In the genomic region with DNA sequence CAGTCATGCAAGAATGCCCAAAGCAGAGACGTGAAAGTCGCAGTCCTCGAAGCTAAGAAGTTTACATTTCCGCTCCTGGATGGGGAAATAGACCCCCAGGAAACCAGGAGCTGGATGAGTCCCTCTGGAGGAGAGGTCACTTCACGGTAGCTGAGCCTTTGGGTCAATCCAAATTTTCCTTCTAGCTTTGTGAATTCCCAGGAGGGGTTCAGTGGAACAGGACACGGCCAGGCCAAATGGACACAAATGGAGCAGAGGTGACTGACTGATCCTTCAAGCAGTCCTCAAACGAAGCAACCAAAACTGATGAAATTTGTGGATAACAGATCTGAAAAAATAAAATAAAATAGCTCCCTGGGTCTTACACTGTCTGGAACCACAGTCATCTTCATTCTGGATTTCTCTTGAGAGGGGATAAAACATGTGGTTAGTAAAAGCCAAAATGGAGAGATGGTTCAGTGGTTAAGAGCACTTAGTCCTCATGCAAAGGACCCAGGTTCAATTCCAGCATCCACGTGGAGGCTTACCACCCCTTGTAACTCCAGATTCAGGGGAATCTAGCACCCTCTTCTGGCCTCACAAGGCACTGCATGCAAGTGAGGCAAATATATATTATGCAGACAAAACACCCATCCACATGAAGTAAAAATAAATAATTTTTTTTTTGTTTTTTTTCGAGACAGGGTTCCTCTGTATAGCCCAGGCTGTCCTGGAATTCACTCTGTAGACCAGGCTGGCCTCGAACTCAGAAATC, we compare ENCODE assay signal across 8 mouse cellular contexts. TPM values are rescaled to one million over a fixed set of nuclear protein-coding genes. Genes with fewer than 3 reads are reported as not detected.
DNase-seq lines count a peak whose midpoint lies in the region; ATAC-seq and TF ChIP-seq lines count a peak whose summit lies in the region.

No protein-coding gene starts in this region.

- peak; percentile 50 for ATAC-seq in granulocyte monocyte progenitor cell, adult 5-6 weeks (replicated peaks; ENCODE audit: poor library complexity, severe bottlenecking)
- peak; percentile 53; the same call in 1 of the 2 replicates for ATAC-seq in neutrophil, adult 5-6 weeks (ENCODE audit: extremely low read depth, insufficient number of reproducible peaks, low FRiP score, poor library complexity, severe bottlenecking)

- peak; percentile 75 for TF ChIP-seq CTCF in gastrocnemius, adult 2 months (IDR thresholded peaks at IDR 0.05)

- peak; percentile 63 for DNase-seq in gastrocnemius, adult 2 months
- no peak for DNase-seq in gastrocnemius, postnatal 25 days
- peak; percentile 59 for DNase-seq in 3T3-L1 (ENCODE audit: low read depth, low spot score)
- peak; percentile 85 for DNase-seq in R1 (ENCODE audit: low read depth, low spot score)
- DNase-seq in right cerebral cortex, postnatal 14 days, result no peak
- DNase-seq in right cerebral cortex, postnatal 25 days, result no peak

- H3K4me3 ChIP-seq in gastrocnemius, adult 2 months, result no peak overlapping the region

- intact Hi-C loops in gastrocnemius, adult 2 months (cut with DNase I), result loop anchor here (2.0 kb wide), 1 partner anchor 14 kb away; no protein-coding TSS in a partner anchor

- H3K27ac ChIP-seq in gastrocnemius, adult 2 months, result peak overlapping the region; percentile 87

RNA-seq across cellular contexts. Expression of gene Nicn1, which starts 11.4 kb away (rescaled TPM):
- total RNA-seq in gastrocnemius, adult 2 months (2021), result 10 to 100 TPM in 1 of 2 experiments, 1 to 10 TPM in 1; 9.3 to 11.9 TPM
- 10 to 100 TPM in 1 of 2 experiments, 1 to 10 TPM in 1; 8.2 to 12.1 TPM for total RNA-seq in gastrocnemius, postnatal 25 days (2021)
- total RNA-seq in granulocyte monocyte progenitor cell, adult 5-6 weeks (2014; fragmentation: Nextera tagmentation), result 8.7 and 9.8 TPM in 2 replicates
- total RNA-seq in granulocyte monocyte progenitor cell, adult 5-6 weeks (2017), result 5.2 and 10.7 TPM in 2 replicates
- total RNA-seq in neutrophil, adult 5-6 weeks (2017), result 4.3 and 4.4 TPM in 2 replicates

RNA-seq across cellular contexts. Expression of gene Dag1, which starts 15.1 kb away (rescaled TPM):
- 100 to 1,000 TPM; 170 to 229 TPM for total RNA-seq in gastrocnemius, adult 2 months (2021)
- total RNA-seq in gastrocnemius, postnatal 25 days (2021), result 100 to 1,000 TPM; 169 to 183 TPM
- total RNA-seq in granulocyte monocyte progenitor cell, adult 5-6 weeks (2014; fragmentation: Nextera tagmentation), result 12.5 and 20.8 TPM in 2 replicates
- total RNA-seq in granulocyte monocyte progenitor cell, adult 5-6 weeks (2017), result 3.3 and 4.6 TPM in 2 replicates
- total RNA-seq in neutrophil, adult 5-6 weeks (2017), result 12.2 and 13.9 TPM in 2 replicates

RNA-seq across cellular contexts. Expression of gene Amt, which starts 17.8 kb away (rescaled TPM):
- 1 to 10 TPM; 1.0 to 1.4 TPM for total RNA-seq in gastrocnemius, adult 2 months (2021)
- total RNA-seq in gastrocnemius, postnatal 25 days (2021), result 1 to 10 TPM; 1.6 to 1.8 TPM
- total RNA-seq in granulocyte monocyte progenitor cell, adult 5-6 weeks (2014; fragmentation: Nextera tagmentation), result 0.19 and 0.70 TPM in 2 replicates
- 1.8 TPM in 1 of 2 replicates, not detected in the other for total RNA-seq in granulocyte monocyte progenitor cell, adult 5-6 weeks (2017)
- 5.6 and 7.8 TPM in 2 replicates for total RNA-seq in neutrophil, adult 5-6 weeks (2017)

RNA-seq across cellular contexts. Expression of gene Rhoa, which starts 27.1 kb away (rescaled TPM):
- 100 to 1,000 TPM in 1 of 2 experiments, 10 to 100 TPM in 1; 95.0 to 122 TPM for total RNA-seq in gastrocnemius, adult 2 months (2021)
- 100 to 1,000 TPM; 104 to 120 TPM for total RNA-seq in gastrocnemius, postnatal 25 days (2021)
- 256 and 296 TPM in 2 replicates for total RNA-seq in granulocyte monocyte progenitor cell, adult 5-6 weeks (2014; fragmentation: Nextera tagmentation)
- total RNA-seq in granulocyte monocyte progenitor cell, adult 5-6 weeks (2017), result 242 and 247 TPM in 2 replicates
- 487 and 547 TPM in 2 replicates for total RNA-seq in neutrophil, adult 5-6 weeks (2017)

RNA-seq across cellular contexts. Expression of gene Tcta, which starts 27.1 kb away (rescaled TPM):
- total RNA-seq in gastrocnemius, adult 2 months (2021), result 10 to 100 TPM; 27.0 to 35.1 TPM
- 10 to 100 TPM; 25.0 to 30.8 TPM for total RNA-seq in gastrocnemius, postnatal 25 days (2021)
- total RNA-seq in granulocyte monocyte progenitor cell, adult 5-6 weeks (2014; fragmentation: Nextera tagmentation), result 13.7 and 16.6 TPM in 2 replicates
- 4.1 and 6.7 TPM in 2 replicates for total RNA-seq in granulocyte monocyte progenitor cell, adult 5-6 weeks (2017)
- 17.4 and 23.4 TPM in 2 replicates for total RNA-seq in neutrophil, adult 5-6 weeks (2017)

Comparison
In these comparisons a context has a peak if more than half of its experiments do, and no peak if none do; other contexts are left out.
1. DNase-seq: peak in gastrocnemius, adult 2 months (single experiment), 3T3-L1 (single experiment) and R1 (single experiment); none in gastrocnemius, postnatal 25 days (single experiment), right cerebral cortex, postnatal 14 days (single experiment) and right cerebral cortex, postnatal 25 days (single experiment).
2. RNA of gene Dag1, which starts 15.1 kb away (total RNA-seq): 170 to 229 TPM in gastrocnemius, adult 2 months and 169 to 183 TPM in gastrocnemius, postnatal 25 days; 3.3 to 20.8 TPM in granulocyte monocyte progenitor cell, adult 5-6 weeks and 12.2 to 13.9 TPM in neutrophil, adult 5-6 weeks; every median in the first group is over 4 times any median in the second.